Mouse (Mus musculus): ENCODE results near the gene Ccdc93.

DNA sequence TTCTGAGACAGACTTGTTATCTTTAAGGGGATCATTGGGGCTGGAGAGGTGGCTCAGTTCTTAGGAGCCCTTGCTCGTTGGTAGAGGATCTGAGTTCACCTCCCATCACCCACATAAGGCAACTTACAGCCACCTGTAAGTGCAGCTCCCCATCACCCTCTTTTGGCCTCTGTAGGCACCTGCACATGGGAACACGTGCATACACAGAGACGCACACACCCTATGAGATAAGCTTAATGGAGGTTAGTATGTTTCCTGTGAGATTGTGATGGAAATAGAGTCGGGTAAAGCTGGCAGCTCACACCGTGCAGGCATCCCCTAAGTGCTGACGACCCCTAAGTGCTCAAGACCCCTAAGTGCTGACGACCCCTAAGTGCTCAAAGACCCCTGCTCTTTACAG is 100.6 kb downstream of the Ccdc93 start:
- TF ChIP-seq POLR2A (IDR thresholded peaks at IDR 0.05; ENCODE audit: low read depth, low read length) (no peak), CTCF (conservative IDR thresholded peaks at IDR 0.05; ENCODE audit: insufficient read depth, insufficient read length, low read depth, low read length) (no peak)

Data from kidney, adult 2 months (tissue).